Mouse (Mus musculus) ES-Bruce4 (cell line): ENCODE data around the gene Tex44.

ENCODE experiments used
- CTCF ChIP-seq: IDR thresholded peaks from one replicate; pipeline ENCODE4 v1.8.1; 2011; ENCODE audit warnings: low read depth, low read length
- POLR2A ChIP-seq: IDR thresholded peaks from one replicate; pipeline ENCODE4 v1.8.1; 2011; ENCODE audit warnings: low read length; ENCODE audit not compliant: insufficient read depth

DNA sequence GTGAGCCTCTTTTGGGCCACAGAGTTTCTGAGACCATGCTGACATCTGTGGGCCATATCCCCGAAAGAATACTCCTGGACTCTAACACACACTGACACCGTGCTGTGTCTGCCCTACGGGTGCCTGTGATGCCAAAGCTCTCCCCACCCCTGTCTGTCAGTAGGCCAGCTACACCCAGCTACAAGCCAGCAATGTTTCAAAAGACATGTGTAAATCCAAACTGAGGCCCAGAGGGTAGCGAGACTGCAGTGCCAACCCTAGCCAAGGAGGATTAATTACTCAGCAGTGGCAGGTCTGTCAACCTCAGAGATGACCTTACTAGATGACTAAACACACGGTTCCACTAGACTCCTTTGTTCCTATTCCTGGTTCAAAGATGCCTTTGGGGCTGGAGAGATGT, 49.8 kb upstream of the Tex44 start:
- TF ChIP-seq CTCF, result no peak
- TF ChIP-seq POLR2A, result no peak
